Mouse (Mus musculus): ENCODE measurements around the gene Yjefn3. TPM values are rescaled to one million over a fixed set of nuclear protein-coding genes. Genes with fewer than 3 reads are reported as not detected.
"Not testable (repeated sequence)": the region's sequence is repeated elsewhere in the genome, so short reads cannot be mapped to it uniquely, and the experiment has no call there.

The Yjefn3 gene
- 4.8 and 5.2 TPM in 2 replicates for polyA plus RNA-seq (2015; fragmentation: Nextera tagmentation; extraction: Ambion mirVana)

DNA sequence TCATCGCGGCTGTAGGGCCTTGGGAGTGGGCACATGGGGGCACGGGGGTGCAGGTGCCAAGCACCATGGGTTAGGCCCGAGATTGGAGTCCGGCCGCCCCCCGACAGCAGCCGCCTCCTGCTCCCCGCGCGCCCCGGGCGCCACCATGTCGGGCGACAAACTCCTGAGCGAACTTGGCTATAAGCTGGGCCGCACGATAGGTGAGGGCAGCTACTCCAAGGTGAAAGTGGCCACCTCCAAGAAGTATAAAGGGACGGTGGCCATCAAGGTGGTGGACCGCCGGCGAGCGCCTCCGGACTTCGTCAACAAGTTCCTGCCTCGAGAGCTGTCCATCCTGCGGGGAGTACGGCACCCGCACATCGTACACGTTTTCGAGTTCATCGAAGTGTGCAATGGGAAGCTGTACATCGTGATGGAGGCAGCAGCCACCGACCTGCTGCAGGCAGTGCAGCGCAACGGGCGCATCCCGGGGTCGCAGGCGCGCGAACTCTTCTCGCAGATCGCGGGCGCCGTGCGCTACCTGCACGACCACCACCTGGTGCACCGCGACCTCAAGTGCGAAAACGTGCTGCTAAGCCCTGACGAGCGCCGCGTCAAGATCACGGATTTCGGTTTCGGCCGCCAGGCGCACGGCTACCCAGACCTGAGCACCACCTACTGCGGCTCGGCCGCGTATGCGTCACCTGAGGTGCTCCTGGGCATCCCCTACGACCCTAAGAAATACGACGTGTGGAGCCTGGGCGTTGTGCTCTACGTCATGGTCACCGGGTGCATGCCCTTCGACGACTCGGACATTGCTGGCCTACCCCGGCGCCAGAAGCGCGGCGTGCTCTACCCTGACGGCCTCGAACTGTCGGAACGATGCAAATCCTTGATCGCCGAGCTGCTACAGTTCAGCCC, at the start of gene Yjefn3, which contains the start of the genes Tssk6 and Ndufa13:
Yjefn3 (minus strand) TSS at position 550 of the 900 bp plus-strand sequence.
Tssk6 (plus strand) TSS at position 22 of the 900 bp plus-strand sequence.
Ndufa13 (minus strand) TSS at position 396 of the 900 bp plus-strand sequence.
- Histone ChIP-seq H3K36me3 (ENCODE audit: insufficient read depth, low read length) (0 out of 2 replicates have a peak, but pooled peaks cover 3% of the 10 kb centered on the region), H3K4me3 (replicated peaks; ENCODE audit: low read depth, low read length) (peak within 1 kb of the TSS; percentile 55), H3K9me3 (replicated peaks; ENCODE audit: low read length) (no peaks in the 10 kb centered on the region), H3K4me2 (ENCODE audit: low read length) (peak within 1 kb of the TSS; percentile 84), H3K27ac (peak within 1 kb of the TSS; percentile 85), H3K27me3 (ENCODE audit: insufficient read depth, low read length) (no peaks in the 10 kb centered on the region), H3K9ac (ENCODE audit: low read depth, low read length) (peak within 1 kb of the TSS; percentile 68), H3K4me1 (replicated peaks; ENCODE audit: insufficient read depth, low read length) (peaks cover 5% of the 10 kb centered on the region; the same call in 1 of the 2 replicates)
- DNase-seq (ENCODE audit: low spot score) = no peak
- 2% methylated on average over 89 of the region's 89 CpGs for WGBS
- peak; percentile 41 for ATAC-seq (replicated peaks; ENCODE audit: low FRiP score, low read depth)
- no peak for TF ChIP-seq CTCF (IDR thresholded peaks at IDR 0.05; ENCODE audit: low read depth)

- no peaks in the 10 kb centered on the region for H3K9me3 ChIP-seq (replicated peaks; ENCODE audit: low read length)
- 96% methylated on average over 2 of the region's 2 CpGs for WGBS
- ATAC-seq (replicated peaks; ENCODE audit: low FRiP score, low read depth) (peak; percentile 40; the same call in 1 of the 2 replicates), DNase-seq (ENCODE audit: low spot score) (no peak)
- no peak overlapping the region for H3K27ac ChIP-seq
- H3K27me3 ChIP-seq (ENCODE audit: insufficient read depth, low read length) = no peaks in the 10 kb centered on the region
- no peak for TF ChIP-seq CTCF (IDR thresholded peaks at IDR 0.05; ENCODE audit: low read depth)
- H3K4me1 ChIP-seq (replicated peaks; ENCODE audit: insufficient read depth, low read length) = peaks cover 4% of the 10 kb centered on the region; the same call in 1 of the 2 replicates
- H3K4me2 ChIP-seq (ENCODE audit: low read length) = no peak overlapping the region
- peaks cover 7% of the 10 kb centered on the region; the same call in 1 of the 2 replicates for H3K36me3 ChIP-seq (ENCODE audit: insufficient read depth, low read length)
- no peak overlapping the region for H3K9ac ChIP-seq (ENCODE audit: low read depth, low read length)
- H3K4me3 ChIP-seq (replicated peaks; ENCODE audit: low read depth, low read length) = no peak overlapping the region
Measured at GRCm38 (mm10) chr8:69950300-69950699, 47.8 kb upstream of the Yjefn3 start.

DNA sequence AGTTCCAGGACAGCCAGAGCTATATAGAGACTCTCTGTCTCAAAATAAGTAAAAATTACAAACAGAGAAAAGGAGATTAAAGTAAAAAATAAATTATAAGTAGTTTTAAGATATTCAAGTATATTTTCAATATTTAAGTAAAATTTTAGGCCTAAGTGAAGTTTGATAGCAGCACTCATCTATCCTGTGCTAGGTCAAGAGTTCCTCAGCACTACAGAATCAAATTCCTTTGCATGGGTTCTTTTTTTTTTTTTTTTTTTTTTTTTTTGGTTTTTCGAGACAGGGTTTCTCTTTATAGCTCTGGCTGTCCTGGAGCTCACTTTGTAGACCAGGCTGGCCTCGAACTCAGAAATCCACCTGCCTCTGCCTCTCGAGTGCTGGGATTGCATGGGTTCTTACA, 40.0 kb upstream of the Yjefn3 start:
- not testable (repeated sequence) for H3K9ac ChIP-seq (ENCODE audit: low read depth, low read length); DNase-seq (ENCODE audit: low spot score); H3K4me2 ChIP-seq (ENCODE audit: low read length); H3K36me3 ChIP-seq (ENCODE audit: insufficient read depth, low read length); ATAC-seq (replicated peaks; ENCODE audit: low FRiP score, low read depth); H3K27me3 ChIP-seq (ENCODE audit: insufficient read depth, low read length); H3K4me3 ChIP-seq (replicated peaks; ENCODE audit: low read depth, low read length); H3K27ac ChIP-seq; H3K9me3 ChIP-seq (replicated peaks; ENCODE audit: low read length)
- 92% methylated on average over 2 of the region's 3 CpGs for WGBS
- peaks cover 12% of the 10 kb centered on the region for H3K4me1 ChIP-seq (replicated peaks; ENCODE audit: insufficient read depth, low read length)

DNA sequence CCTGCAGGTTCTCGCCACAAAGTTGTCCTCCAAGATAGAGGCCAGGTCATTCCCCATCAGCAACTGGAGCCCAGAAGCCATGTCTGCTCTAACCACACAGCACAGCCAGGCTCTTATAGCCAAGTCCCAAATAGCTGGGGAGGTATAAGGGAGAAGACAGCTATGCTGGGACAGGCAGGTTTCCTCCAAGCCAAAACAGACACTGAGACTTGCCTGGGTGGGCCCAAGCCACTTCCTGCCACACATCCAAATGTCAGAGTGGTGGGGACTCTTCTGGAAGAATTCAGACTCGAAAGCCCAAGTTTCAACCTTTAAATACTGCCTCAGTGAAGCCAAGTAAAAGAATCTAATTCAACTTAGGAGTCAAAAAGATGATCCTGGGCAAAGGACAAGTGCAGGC, 37.9 kb upstream of the Yjefn3 start:
- DNase-seq (ENCODE audit: low spot score) (no peak), ATAC-seq (replicated peaks; ENCODE audit: low FRiP score, low read depth) (no peak)
- Histone ChIP-seq H3K4me3 (replicated peaks; ENCODE audit: low read depth, low read length) (no peak overlapping the region), H3K4me2 (ENCODE audit: low read length) (no peak overlapping the region), H3K36me3 (ENCODE audit: insufficient read depth, low read length) (peaks cover 4% of the 10 kb centered on the region; the same call in 1 of the 2 replicates), H3K9me3 (replicated peaks; ENCODE audit: low read length) (no peaks in the 10 kb centered on the region), H3K9ac (ENCODE audit: low read depth, low read length) (no peak overlapping the region), H3K27ac (no peak overlapping the region), H3K4me1 (replicated peaks; ENCODE audit: insufficient read depth, low read length) (peaks cover 17% of the 10 kb centered on the region), H3K27me3 (ENCODE audit: insufficient read depth, low read length) (no peaks in the 10 kb centered on the region)
- TF ChIP-seq CTCF (IDR thresholded peaks at IDR 0.05; ENCODE audit: low read depth) = no peak
- 87% methylated on average over 2 of the region's 2 CpGs for WGBS

DNA sequence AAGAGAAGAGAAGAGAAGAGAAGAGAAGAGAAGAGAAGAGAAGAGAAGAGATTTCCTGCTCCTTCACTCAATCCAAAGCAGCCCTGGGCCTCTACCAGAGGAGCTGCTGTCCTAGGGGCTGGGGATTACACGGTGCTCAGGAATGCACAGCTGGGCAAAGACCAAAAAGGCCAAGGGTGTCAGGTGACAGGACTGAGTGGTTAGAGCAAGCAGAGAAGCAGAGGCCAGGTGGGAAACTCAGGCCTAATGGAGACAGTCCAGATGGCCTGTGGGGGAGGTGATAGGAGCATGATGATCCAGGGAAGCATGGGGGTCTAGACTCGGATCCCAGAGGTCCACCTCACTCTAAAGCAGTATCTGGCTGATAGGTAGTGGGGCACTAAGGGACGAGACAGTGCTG, 37.1 kb upstream of the Yjefn3 start:
- DNase-seq (ENCODE audit: low spot score) (peak; percentile 77), ATAC-seq (replicated peaks; ENCODE audit: low FRiP score, low read depth) (peak; percentile 88)
- H3K4me2 ChIP-seq (ENCODE audit: low read length) = no peak overlapping the region
- H3K4me1 ChIP-seq (replicated peaks; ENCODE audit: insufficient read depth, low read length) = peaks cover 17% of the 10 kb centered on the region
- peaks cover 10% of the 10 kb centered on the region for H3K36me3 ChIP-seq (ENCODE audit: insufficient read depth, low read length)
- H3K27ac ChIP-seq = 0 out of 2 replicates have a peak overlapping the region, but pooled peaks have one; percentile 64
- no peak overlapping the region for H3K9ac ChIP-seq (ENCODE audit: low read depth, low read length)
- H3K9me3 ChIP-seq (replicated peaks; ENCODE audit: low read length) = no peaks in the 10 kb centered on the region
- H3K27me3 ChIP-seq (ENCODE audit: insufficient read depth, low read length) = no peaks in the 10 kb centered on the region
- 22% methylated on average over 3 of the region's 3 CpGs for WGBS
- H3K4me3 ChIP-seq (replicated peaks; ENCODE audit: low read depth, low read length) = no peak overlapping the region
- TF ChIP-seq CTCF (IDR thresholded peaks at IDR 0.05; ENCODE audit: low read depth) = no peak

GRCm38 (mm10) chr8:69938245-69938982, 35.9 kb upstream of the Yjefn3 start:
- Histone ChIP-seq H3K27ac (no peak overlapping the region), H3K27me3 (ENCODE audit: insufficient read depth, low read length) (no peaks in the 10 kb centered on the region), H3K4me2 (ENCODE audit: low read length) (no peak overlapping the region), H3K36me3 (ENCODE audit: insufficient read depth, low read length) (peaks cover 12% of the 10 kb centered on the region), H3K9ac (ENCODE audit: low read depth, low read length) (no peak overlapping the region), H3K4me3 (replicated peaks; ENCODE audit: low read depth, low read length) (no peak overlapping the region), H3K4me1 (replicated peaks; ENCODE audit: insufficient read depth, low read length) (peaks cover 14% of the 10 kb centered on the region), H3K9me3 (replicated peaks; ENCODE audit: low read length) (no peaks in the 10 kb centered on the region)
- DNase-seq (ENCODE audit: low spot score) (no peak), ATAC-seq (replicated peaks; ENCODE audit: low FRiP score, low read depth) (no peak)
- TF ChIP-seq CTCF (IDR thresholded peaks at IDR 0.05; ENCODE audit: low read depth) = no peak
- WGBS = 67% methylated on average over 6 of the region's 6 CpGs
